Mouse (Mus musculus): ENCODE measurements around the gene Efl1.

GRCm38 (mm10) chr7:82720501-82720900, 72.1 kb downstream of the Efl1 start:
- TF ChIP-seq CTCF (IDR thresholded peaks at IDR 0.05 in 2 of 3, conservative IDR thresholded peaks at IDR 0.05 in 1 of 3; ENCODE audit: control insufficient read depth in 1 of 3, insufficient read depth in 1 of 3, low read depth in 2 of 3, low read length in 3 of 3, poor library complexity in 1 of 3, severe bottlenecking in 1 of 3) (no peak), GATA1 (IDR thresholded peaks at IDR 0.05; ENCODE audit: low read depth, low read length) (no peak), POLR2A (IDR thresholded peaks at IDR 0.05; ENCODE audit: control insufficient read depth in 1 of 2, insufficient read depth in 1 of 2, low read depth in 1 of 2, low read length in 2 of 2, poor library complexity in 1 of 2) (no peak), MAX (IDR thresholded peaks at IDR 0.05; ENCODE audit: low read length) (no peak), TAL1 (IDR thresholded peaks at IDR 0.05; ENCODE audit: low read length) (no peak)

All from MEL (cell line).